Mouse (Mus musculus) thymus, adult 2 months (tissue): ENCODE measurements around the gene Angptl8.

Source experiments
- CTCF ChIP-seq: fragments of 200-500 bp; IDR thresholded peaks from 2 replicates; pipeline ENCODE4 v1.5.1; 2012; ENCODE audit warnings: mild to moderate bottlenecking, control low read depth, low read length, moderate library complexity, borderline replicate concordance; ENCODE audit not compliant: control insufficient read depth, poor library complexity, insufficient read depth; ENCODE audit errors: extremely low read depth
- POLR2A ChIP-seq: fragments of 200-500 bp; IDR thresholded peaks from 2 replicates; pipeline ENCODE4 v1.6.1; 2012; ENCODE audit warnings: mild to moderate bottlenecking, low read length, control low read depth, moderate library complexity; ENCODE audit not compliant: control insufficient read depth, poor library complexity, insufficient read depth; ENCODE audit errors: extremely low read depth

DNA sequence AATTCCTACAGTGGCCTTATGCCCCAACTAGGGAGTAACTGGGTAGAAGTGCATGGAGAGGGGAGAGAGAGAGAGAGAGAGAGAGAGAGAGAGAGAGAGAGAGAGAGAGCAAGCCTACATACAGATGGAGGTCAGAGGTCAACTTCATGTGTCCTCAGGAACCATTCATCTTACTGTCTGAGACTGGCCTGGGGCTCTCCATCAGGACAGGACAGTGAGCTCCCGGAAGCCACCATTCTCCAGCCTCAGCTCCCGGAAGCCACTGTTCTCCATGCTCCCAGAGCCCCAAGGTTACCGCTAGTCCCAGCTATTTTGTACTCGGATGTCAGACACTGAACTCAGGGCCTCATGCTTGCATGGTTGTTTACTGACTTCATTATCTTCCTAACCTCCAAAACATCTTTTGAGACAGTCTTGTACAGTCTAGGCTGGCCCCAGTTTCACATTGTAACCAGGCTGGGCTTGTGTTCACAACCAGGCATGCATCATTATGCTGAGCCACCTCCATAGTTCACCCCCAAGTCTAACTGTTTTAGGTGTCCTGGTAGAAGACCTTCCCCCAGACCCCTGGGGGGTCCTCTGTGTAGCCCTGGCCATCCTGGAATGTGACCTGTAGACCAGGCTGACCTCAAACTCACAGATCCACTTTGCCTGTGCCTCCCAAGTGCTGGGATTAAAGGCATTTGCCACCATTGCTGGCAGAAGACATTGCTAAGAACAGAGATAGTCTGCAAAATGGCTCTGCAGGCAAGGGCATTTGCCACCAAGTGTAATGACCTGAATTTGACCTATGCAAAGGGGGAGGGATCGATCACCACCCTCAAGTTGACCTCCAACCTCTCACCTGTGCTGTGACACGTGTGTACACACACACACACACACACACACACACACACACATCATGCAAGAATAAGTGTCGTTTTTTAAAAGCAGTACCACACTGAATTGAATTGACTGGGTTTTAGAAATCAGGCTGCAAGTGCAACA is 14.7 kb downstream of the Angptl8 start:
- TF ChIP-seq POLR2A (no peak), CTCF (no peak)
